Mouse (Mus musculus): ENCODE data around the gene Pds5b. TPM values are rescaled to one million over a fixed set of nuclear protein-coding genes. Genes with fewer than 3 reads are reported as not detected.
"Not testable (repeated sequence)": the region's sequence is repeated elsewhere in the genome, so short reads cannot be mapped to it uniquely, and the experiment has no call there.

Gene Pds5b
- polyA plus RNA-seq, 1 experiment: 18.7 TPM

DNA sequence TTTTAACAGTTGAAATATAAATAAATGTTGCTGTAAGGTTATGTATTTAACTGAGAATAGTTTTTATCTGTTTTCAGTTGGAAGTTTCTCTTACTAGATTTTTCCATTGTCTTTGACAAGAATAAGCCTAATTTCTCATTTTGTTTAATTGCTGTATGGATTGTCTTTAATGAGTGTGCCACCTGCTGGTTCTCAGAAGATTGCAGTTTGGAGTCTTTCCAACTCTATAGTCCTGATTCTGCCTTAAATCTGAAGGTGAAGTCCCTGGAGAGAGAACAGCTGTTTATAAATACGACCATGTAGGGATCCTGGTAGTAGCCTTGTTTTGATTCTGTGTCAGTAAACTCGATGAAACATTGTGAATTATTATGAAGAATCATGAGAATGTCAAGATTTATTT, 29.2 kb downstream of the Pds5b start:
- no peaks in the 10 kb centered on the region for H3K27me3 ChIP-seq (ENCODE audit: control insufficient read depth, insufficient read depth, low read length)
- no peak overlapping the region for H3K27ac ChIP-seq (ENCODE audit: control insufficient read depth, insufficient read depth, low read length)
- H3K4me1 ChIP-seq (replicated peaks; ENCODE audit: control insufficient read depth, insufficient read depth, low read length): no peaks in the 10 kb centered on the region
- H3K4me3 ChIP-seq (ENCODE audit: control insufficient read depth, insufficient read depth, low read length): no peak overlapping the region
- TF ChIP-seq CTCF (IDR thresholded peaks at IDR 0.05; ENCODE audit: borderline replicate concordance, control insufficient read depth, extremely low read depth, insufficient read depth, low read length, poor library complexity) (no peak), POLR2A (IDR thresholded peaks at IDR 0.05; ENCODE audit: control insufficient read depth, extremely low read depth, insufficient read depth, low read length, poor library complexity) (no peak)
- DNase-seq: peak; percentile 50
- 34% methylated on average over 2 of the region's 2 CpGs for WGBS
- H3K36me3 ChIP-seq (ENCODE audit: control insufficient read depth, insufficient read depth, low read length): no peaks in the 10 kb centered on the region

DNA sequence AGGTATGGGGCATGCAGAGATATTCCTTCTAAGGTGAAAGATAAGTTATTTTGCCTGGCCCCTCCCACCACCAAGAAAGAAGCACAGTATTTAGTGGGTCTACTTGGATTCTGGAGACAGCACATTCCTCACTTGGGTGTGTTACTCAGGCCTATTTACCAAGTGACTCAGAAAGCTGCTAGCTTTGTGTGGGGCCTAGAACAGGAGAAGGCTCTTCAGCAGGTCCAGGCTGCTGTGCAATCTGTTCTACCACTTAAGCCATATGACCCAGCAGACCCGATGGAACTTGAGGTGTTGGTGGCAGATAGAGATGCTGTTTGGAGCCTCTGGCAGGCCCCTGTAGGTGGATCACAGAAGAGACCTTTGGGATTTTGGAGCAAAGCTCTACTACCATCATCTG, 33.1 kb downstream of the Pds5b start:
- H3K36me3 ChIP-seq (ENCODE audit: control insufficient read depth, insufficient read depth, low read length); H3K27ac ChIP-seq (ENCODE audit: control insufficient read depth, insufficient read depth, low read length); DNase-seq; H3K4me1 ChIP-seq (replicated peaks; ENCODE audit: control insufficient read depth, insufficient read depth, low read length); H3K4me3 ChIP-seq (ENCODE audit: control insufficient read depth, insufficient read depth, low read length); H3K27me3 ChIP-seq (ENCODE audit: control insufficient read depth, insufficient read depth, low read length): not testable (repeated sequence)
- 100% methylated on average over 1 of the region's 1 CpGs for WGBS

DNA sequence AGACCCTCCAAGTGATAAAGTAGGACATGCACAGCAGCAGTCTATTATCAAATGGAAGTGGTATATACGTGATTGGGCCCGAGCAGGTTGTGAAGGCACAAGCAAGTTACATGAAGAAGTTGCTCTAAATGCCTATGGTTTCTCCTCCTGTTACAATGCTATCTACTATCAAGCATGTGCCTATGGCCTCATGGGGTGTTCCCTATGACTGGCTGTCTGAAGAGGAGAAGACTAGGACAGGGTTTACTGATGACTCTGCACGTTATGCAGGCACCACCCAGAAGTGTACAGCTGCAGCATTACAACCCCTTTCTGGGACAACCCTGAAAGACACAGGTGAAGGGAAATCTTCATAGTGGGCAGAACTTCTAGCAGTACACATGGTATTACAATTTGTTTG, 33.6 kb downstream of the Pds5b start:
- not testable (repeated sequence) for H3K4me3 ChIP-seq (ENCODE audit: control insufficient read depth, insufficient read depth, low read length); H3K36me3 ChIP-seq (ENCODE audit: control insufficient read depth, insufficient read depth, low read length); H3K27ac ChIP-seq (ENCODE audit: control insufficient read depth, insufficient read depth, low read length); H3K4me1 ChIP-seq (replicated peaks; ENCODE audit: control insufficient read depth, insufficient read depth, low read length); DNase-seq; H3K27me3 ChIP-seq (ENCODE audit: control insufficient read depth, insufficient read depth, low read length)
- 97% methylated on average over 3 of the region's 3 CpGs for WGBS

DNA sequence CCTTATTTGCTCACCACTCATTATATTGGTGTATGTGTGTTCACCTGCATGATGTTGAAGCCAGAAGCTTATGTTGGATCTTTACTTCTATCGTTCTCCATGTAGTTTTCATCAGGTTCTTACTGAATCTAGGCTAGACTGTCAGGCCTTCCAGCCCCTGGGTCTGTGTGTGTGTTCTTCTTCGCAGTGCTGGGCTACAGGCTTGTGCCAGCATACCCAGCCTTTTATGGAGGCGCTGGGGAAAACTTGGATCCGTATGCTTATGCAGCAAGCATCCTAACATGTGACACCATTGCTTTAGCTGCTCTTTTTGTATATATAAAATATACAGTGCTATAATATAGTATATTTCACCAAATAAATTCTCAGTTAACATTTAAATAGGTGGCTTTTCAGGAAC, 38.0 kb downstream of the Pds5b start:
- no peaks in the 10 kb centered on the region for H3K36me3 ChIP-seq (ENCODE audit: control insufficient read depth, insufficient read depth, low read length)
- no peak for DNase-seq
- TF ChIP-seq CTCF (IDR thresholded peaks at IDR 0.05; ENCODE audit: borderline replicate concordance, control insufficient read depth, extremely low read depth, insufficient read depth, low read length, poor library complexity) (no peak), POLR2A (IDR thresholded peaks at IDR 0.05; ENCODE audit: control insufficient read depth, extremely low read depth, insufficient read depth, low read length, poor library complexity) (no peak)
- 99% methylated on average over 4 of the region's 4 CpGs for WGBS
- no peaks in the 10 kb centered on the region for H3K27me3 ChIP-seq (ENCODE audit: control insufficient read depth, insufficient read depth, low read length)
- no peak overlapping the region for H3K4me3 ChIP-seq (ENCODE audit: control insufficient read depth, insufficient read depth, low read length)
- no peak overlapping the region for H3K27ac ChIP-seq (ENCODE audit: control insufficient read depth, insufficient read depth, low read length)
- no peaks in the 10 kb centered on the region for H3K4me1 ChIP-seq (replicated peaks; ENCODE audit: control insufficient read depth, insufficient read depth, low read length)

DNA sequence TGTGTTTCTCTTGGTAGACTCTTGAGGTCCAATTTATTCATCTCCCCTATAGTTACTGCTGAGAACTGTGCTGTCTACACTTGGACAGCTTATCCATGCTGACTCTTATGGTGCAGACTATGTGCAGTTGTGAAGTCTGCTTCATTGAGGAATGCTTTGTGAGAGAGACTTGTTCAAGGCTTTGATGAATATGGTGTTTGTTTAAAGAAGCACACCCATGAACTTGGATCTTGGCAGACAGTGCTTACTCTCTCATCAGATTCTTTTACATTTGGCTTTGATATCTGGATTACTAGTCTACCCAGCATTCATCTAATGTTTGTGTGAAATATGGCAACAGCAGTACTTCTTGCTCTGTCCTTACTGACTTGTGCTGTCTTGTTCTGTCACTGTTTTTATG, 39.9 kb downstream of the Pds5b start:
- no peak for TF ChIP-seq CTCF (IDR thresholded peaks at IDR 0.05; ENCODE audit: borderline replicate concordance, control insufficient read depth, extremely low read depth, insufficient read depth, low read length, poor library complexity)
- no peak for TF ChIP-seq POLR2A (IDR thresholded peaks at IDR 0.05; ENCODE audit: control insufficient read depth, extremely low read depth, insufficient read depth, low read length, poor library complexity)
- no peaks in the 10 kb centered on the region for H3K36me3 ChIP-seq (ENCODE audit: control insufficient read depth, insufficient read depth, low read length)
- no peak for DNase-seq
- no peaks in the 10 kb centered on the region for H3K4me1 ChIP-seq (replicated peaks; ENCODE audit: control insufficient read depth, insufficient read depth, low read length)
- H3K4me3 ChIP-seq (ENCODE audit: control insufficient read depth, insufficient read depth, low read length): no peak overlapping the region
- H3K27ac ChIP-seq (ENCODE audit: control insufficient read depth, insufficient read depth, low read length): no peak overlapping the region
- H3K27me3 ChIP-seq (ENCODE audit: control insufficient read depth, insufficient read depth, low read length): no peaks in the 10 kb centered on the region

DNA sequence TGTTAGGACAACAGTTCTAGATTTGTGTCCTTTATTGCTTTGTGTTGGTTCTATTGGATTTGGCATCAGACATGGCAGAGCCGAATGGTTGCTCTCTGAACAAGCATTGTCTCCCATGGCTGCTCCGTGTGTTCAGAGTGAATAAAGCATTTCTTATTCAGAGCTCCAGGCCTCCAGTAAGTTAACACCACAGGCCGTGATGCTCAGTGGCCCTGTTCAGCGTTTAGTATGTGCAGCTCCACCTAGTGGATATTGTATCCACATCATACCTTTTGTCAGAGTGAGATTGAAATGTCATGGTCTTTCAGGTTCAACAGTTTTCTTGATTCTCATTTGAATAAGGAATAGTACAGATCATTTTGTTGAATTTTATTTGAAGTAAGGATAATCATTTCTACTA, 44.2 kb downstream of the Pds5b start:
- no peak for DNase-seq
- no peaks in the 10 kb centered on the region for H3K4me1 ChIP-seq (replicated peaks; ENCODE audit: control insufficient read depth, insufficient read depth, low read length)
- H3K27me3 ChIP-seq (ENCODE audit: control insufficient read depth, insufficient read depth, low read length): no peaks in the 10 kb centered on the region
- H3K4me3 ChIP-seq (ENCODE audit: control insufficient read depth, insufficient read depth, low read length): no peak overlapping the region
- 29% methylated on average over 4 of the region's 4 CpGs for WGBS
- H3K27ac ChIP-seq (ENCODE audit: control insufficient read depth, insufficient read depth, low read length): no peak overlapping the region
- TF ChIP-seq CTCF (IDR thresholded peaks at IDR 0.05; ENCODE audit: borderline replicate concordance, control insufficient read depth, extremely low read depth, insufficient read depth, low read length, poor library complexity): no peak
- TF ChIP-seq POLR2A (IDR thresholded peaks at IDR 0.05; ENCODE audit: control insufficient read depth, extremely low read depth, insufficient read depth, low read length, poor library complexity): no peak
- peaks cover 16% of the 10 kb centered on the region; the same call in 1 of the 2 replicates for H3K36me3 ChIP-seq (ENCODE audit: control insufficient read depth, insufficient read depth, low read length)

DNA sequence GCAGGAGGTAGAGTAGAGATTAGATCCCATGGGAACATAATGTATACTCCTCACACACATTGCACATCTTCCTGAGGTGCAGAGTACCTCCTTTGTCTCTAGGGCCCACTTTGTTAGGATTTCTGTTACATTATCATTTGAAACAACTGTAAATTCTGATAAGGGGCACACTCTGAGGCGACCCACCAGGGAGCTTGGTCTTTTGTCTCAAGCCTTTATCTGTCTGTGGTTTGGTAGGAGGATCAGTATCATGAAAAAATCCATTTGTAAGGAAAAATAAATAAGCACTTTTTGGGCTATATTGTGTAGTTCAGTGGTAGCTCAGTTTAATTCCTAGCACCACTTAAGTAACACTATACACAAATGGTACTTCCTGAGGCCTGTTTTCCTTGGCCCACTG, 51.1 kb downstream of the Pds5b start:
- 94% methylated on average over 1 of the region's 1 CpGs for WGBS
- no peaks in the 10 kb centered on the region for H3K4me1 ChIP-seq (replicated peaks; ENCODE audit: control insufficient read depth, insufficient read depth, low read length)
- no peak for TF ChIP-seq CTCF (IDR thresholded peaks at IDR 0.05; ENCODE audit: borderline replicate concordance, control insufficient read depth, extremely low read depth, insufficient read depth, low read length, poor library complexity)
- TF ChIP-seq POLR2A (IDR thresholded peaks at IDR 0.05; ENCODE audit: control insufficient read depth, extremely low read depth, insufficient read depth, low read length, poor library complexity): no peak
- H3K4me3 ChIP-seq (ENCODE audit: control insufficient read depth, insufficient read depth, low read length): no peak overlapping the region
- DNase-seq: no peak
- peaks cover 23% of the 10 kb centered on the region for H3K36me3 ChIP-seq (ENCODE audit: control insufficient read depth, insufficient read depth, low read length)
- no peak overlapping the region for H3K27ac ChIP-seq (ENCODE audit: control insufficient read depth, insufficient read depth, low read length)
- no peaks in the 10 kb centered on the region for H3K27me3 ChIP-seq (ENCODE audit: control insufficient read depth, insufficient read depth, low read length)

DNA sequence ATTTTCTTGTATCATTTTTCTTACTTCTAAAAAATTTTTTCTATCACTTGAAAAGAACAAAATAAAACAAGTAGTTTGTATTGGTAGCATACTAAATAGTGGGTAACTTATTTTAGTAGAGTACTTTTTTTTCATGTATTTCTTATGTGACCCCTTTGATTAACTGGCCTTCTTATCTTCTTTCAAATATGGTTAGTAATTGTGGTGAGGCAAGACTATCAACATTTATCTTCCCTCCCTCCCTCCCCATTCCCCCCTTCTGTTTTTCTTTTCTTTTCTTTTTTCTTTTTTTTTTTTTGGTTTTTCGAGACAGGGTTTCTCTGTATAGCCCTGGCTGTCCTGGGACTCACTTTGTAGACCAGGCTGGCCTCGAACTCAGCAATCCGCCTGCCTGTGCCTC, 63.5 kb downstream of the Pds5b start:
- WGBS: 92% methylated on average over 3 of the region's 3 CpGs
- H3K4me1 ChIP-seq (replicated peaks; ENCODE audit: control insufficient read depth, insufficient read depth, low read length); H3K27ac ChIP-seq (ENCODE audit: control insufficient read depth, insufficient read depth, low read length); H3K4me3 ChIP-seq (ENCODE audit: control insufficient read depth, insufficient read depth, low read length); H3K27me3 ChIP-seq (ENCODE audit: control insufficient read depth, insufficient read depth, low read length); DNase-seq: not testable (repeated sequence)
- peaks cover 13% of the 10 kb centered on the region for H3K36me3 ChIP-seq (ENCODE audit: control insufficient read depth, insufficient read depth, low read length)
